Mouse (Mus musculus) liver, postnatal 0 days (tissue): ENCODE measurements around the gene Cabp4.

Source experiments
- CTCF ChIP-seq: sonication (generic); IDR thresholded peaks from 2 replicates; pipeline ENCODE4 v1.5.1; 2016; ENCODE audit warnings: antibody characterized with exemption, low read depth
- EP300 ChIP-seq: IDR thresholded peaks from 2 replicates; pipeline ENCODE4 v1.6.1; 2016; ENCODE audit warnings: antibody characterized with exemption, low read depth, mild to moderate bottlenecking

DNA sequence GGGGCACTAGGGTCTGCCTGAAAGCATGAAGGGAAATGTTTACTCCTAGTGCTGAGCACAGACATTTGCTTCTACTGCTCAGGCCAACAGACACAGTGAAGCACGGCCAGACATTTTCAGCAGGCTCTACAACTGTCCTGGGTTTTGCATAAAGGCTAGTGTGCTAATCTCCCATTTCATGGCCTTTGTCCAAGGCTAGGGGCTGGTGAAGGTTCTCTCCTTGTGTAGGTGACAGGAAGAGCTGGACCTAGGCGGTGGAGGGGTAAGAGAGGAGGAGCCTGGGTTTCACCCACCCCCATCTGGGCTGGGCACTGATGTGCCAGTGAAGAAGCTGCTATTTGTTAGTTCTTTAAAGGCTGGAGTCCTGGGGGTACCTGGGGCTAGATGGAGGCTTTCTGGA lies 20.9 kb upstream of the Cabp4 start:
- TF ChIP-seq EP300 (no peak), CTCF (no peak)
